Mouse (Mus musculus): ENCODE results near the gene Slc35e3. TPM values are rescaled to one million over a fixed set of nuclear protein-coding genes. Genes with fewer than 3 reads are reported as not detected.

Slc35e3 gene
- polyA plus RNA-seq, 1 experiment from 2014 or later, result 22.2 TPM

DNA sequence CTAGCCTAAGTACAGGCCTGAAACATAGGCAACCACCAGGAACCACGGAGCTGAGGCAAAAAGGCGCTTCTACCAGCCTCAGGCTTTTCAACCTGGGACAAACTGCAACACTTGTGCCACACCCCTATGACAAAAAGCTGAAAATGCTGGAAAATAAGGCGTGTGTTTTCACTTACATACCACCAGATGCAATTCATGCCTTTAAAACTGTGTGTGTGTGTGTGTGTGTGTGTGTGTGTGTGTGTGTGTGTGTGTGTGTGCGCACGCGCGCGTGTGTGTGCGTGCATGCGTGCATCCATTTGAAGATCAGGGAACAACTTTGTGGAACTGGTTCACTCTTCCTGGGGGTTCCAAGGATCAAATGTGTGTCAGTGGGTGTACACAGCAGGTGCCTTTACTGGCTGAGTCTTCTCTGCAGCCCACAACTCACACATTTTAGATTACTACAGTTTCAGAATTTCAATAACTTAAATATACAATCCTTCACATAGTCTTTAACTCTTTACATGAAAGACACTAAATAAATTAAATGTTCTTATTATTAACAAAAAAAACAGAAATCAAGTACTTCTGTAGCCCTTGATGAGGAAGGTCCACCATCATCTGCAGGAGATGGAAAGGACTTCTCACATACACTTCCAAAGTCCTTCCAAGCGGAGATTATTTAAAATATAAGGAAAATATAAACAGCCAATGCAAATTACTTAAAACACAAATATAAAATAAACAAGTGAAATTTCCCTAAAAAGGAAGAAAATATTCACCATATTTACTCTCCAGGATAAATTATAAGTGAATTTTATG is 56.7 kb downstream of the Slc35e3 start:
- Histone ChIP-seq H3K27ac (replicated peaks; ENCODE audit: low read depth, low read length) (no peak overlapping the region), H3K36me3 (replicated peaks; ENCODE audit: control insufficient read depth, insufficient read depth, low read depth, low read length) (peaks cover 14% of the 10 kb centered on the region), H3K4me1 (ENCODE audit: control insufficient read depth, insufficient read depth, low read length) (no peaks in the 10 kb centered on the region), H3K9me3 (replicated peaks; ENCODE audit: control insufficient read depth, low read length) (no peaks in the 10 kb centered on the region), H3K9ac (replicated peaks; ENCODE audit: low read length) (no peak overlapping the region), H3K27me3 (ENCODE audit: control insufficient read depth, insufficient read depth, low read length) (no peaks in the 10 kb centered on the region), H3K4me3 (ENCODE audit: low read depth, low read length) (no peak overlapping the region), H3K4me2 (ENCODE audit: low read depth, low read length) (no peak overlapping the region)
- no peak for ATAC-seq (replicated peaks; ENCODE audit: insufficient number of reproducible peaks, low FRiP score, low TSS enrichment, low read depth)
- DNase-seq (ENCODE audit: low spot score), result no peak
- WGBS, result 96% methylated on average over 11 of the region's 11 CpGs

DNA sequence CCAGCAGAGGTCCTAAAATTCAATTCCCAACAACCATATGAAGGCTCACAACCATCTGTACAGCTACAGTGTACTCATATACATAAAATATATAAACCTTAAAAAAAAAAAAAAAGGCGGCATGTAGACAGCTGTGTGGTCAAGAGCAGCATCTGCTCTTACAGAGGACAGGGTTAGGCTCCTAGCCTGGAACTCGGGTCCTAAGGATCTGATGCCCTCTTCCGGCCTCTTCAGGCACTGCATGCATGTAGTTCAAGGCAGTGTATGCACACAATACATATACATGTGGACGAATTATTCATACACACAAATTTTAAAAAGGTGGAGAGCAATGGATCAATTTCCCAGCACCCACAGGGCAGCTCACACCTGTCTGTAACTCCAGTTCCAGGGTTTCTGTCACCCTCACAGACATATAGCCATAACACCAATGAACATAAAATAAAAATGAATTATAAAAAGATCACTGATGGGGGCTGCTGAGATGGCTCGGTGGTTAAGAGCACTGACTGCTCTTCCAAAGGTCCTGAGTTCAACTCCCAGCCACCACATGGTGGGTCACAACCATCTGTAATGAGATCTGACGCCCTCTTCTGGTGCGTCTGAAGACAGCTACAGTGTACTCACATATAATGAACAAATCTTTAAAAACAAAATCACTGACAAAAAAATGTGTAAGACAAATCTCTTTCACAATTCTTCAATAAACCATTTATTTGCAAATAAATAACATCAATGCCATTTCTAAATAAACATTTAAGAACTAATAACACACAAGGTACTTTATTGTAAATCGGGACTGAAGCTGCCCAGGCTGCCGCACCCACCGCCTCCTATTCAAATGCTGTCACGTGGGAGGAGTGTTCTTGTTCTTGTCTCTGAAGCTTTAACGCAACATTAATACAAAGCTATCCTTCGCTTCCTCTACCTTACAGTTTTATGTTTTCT is 57.7 kb downstream of the Slc35e3 start:
- H3K9ac ChIP-seq (replicated peaks; ENCODE audit: low read length), result no peak overlapping the region
- H3K9me3 ChIP-seq (replicated peaks; ENCODE audit: control insufficient read depth, low read length), result no peaks in the 10 kb centered on the region
- no peak overlapping the region for H3K27ac ChIP-seq (replicated peaks; ENCODE audit: low read depth, low read length)
- H3K4me3 ChIP-seq (ENCODE audit: low read depth, low read length), result no peak overlapping the region
- peak; percentile 48 for DNase-seq (ENCODE audit: low spot score)
- H3K27me3 ChIP-seq (ENCODE audit: control insufficient read depth, insufficient read depth, low read length), result no peaks in the 10 kb centered on the region
- peaks cover 11% of the 10 kb centered on the region for H3K36me3 ChIP-seq (replicated peaks; ENCODE audit: control insufficient read depth, insufficient read depth, low read depth, low read length)
- no peak overlapping the region for H3K4me2 ChIP-seq (ENCODE audit: low read depth, low read length)
- no peaks in the 10 kb centered on the region for H3K4me1 ChIP-seq (ENCODE audit: control insufficient read depth, insufficient read depth, low read length)
- peak; percentile 65; the same call in 1 of the 2 replicates for ATAC-seq (replicated peaks; ENCODE audit: insufficient number of reproducible peaks, low FRiP score, low TSS enrichment, low read depth)
- 88% methylated on average over 13 of the region's 13 CpGs for WGBS

DNA sequence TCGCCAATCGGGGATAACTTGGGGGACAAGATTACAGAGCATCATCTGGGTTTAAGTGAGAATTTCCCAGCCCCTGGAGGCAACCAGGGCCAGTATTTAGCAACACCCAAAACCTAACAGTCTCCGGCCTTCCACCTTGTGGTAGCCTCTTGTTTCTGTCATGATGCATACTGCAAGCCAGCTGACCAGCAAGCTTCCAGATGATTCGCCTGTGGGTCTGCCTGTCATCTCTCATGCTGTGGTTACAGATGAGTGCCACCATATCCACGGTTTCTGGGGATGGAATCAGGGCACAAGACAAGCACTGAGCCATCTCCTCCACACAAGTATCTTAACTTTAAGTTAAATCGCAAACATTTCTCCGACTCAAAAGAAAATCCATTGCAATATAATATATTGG is 58.6 kb downstream of the Slc35e3 start:
- no peaks in the 10 kb centered on the region for H3K4me1 ChIP-seq (ENCODE audit: control insufficient read depth, insufficient read depth, low read length)
- no peak overlapping the region for H3K9ac ChIP-seq (replicated peaks; ENCODE audit: low read length)
- WGBS, result 88% methylated on average over 7 of the region's 7 CpGs
- H3K9me3 ChIP-seq (replicated peaks; ENCODE audit: control insufficient read depth, low read length), result no peaks in the 10 kb centered on the region
- H3K4me2 ChIP-seq (ENCODE audit: low read depth, low read length), result no peak overlapping the region
- no peak overlapping the region for H3K27ac ChIP-seq (replicated peaks; ENCODE audit: low read depth, low read length)
- no peaks in the 10 kb centered on the region for H3K27me3 ChIP-seq (ENCODE audit: control insufficient read depth, insufficient read depth, low read length)
- DNase-seq (ENCODE audit: low spot score) (no peak), ATAC-seq (replicated peaks; ENCODE audit: insufficient number of reproducible peaks, low FRiP score, low TSS enrichment, low read depth) (no peak)
- peaks cover 7% of the 10 kb centered on the region for H3K36me3 ChIP-seq (replicated peaks; ENCODE audit: control insufficient read depth, insufficient read depth, low read depth, low read length)
- H3K4me3 ChIP-seq (ENCODE audit: low read depth, low read length), result no peak overlapping the region

DNA sequence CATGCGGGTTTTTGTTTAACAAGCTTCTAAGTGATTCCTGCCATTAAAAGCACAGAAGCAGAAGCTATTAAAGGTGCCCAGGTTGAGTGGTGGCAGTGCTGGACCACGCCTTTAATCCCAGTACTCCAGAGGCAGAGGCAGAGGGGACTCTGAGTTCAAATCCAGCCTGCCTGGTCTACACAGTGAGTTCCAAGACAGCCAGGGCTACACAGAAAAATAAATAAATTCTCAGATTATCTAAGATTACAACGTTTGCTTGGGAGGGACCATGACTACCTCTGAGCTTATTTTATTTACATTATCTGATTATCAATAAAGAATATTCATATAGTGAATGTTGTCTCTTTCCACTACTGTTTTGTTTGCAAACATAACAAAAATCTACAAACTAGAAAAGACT is 59.1 kb downstream of the Slc35e3 start:
- no peak for DNase-seq (ENCODE audit: low spot score)
- H3K4me3 ChIP-seq (ENCODE audit: low read depth, low read length), result no peak overlapping the region
- no peaks in the 10 kb centered on the region for H3K9me3 ChIP-seq (replicated peaks; ENCODE audit: control insufficient read depth, low read length)
- peaks cover 3% of the 10 kb centered on the region for H3K36me3 ChIP-seq (replicated peaks; ENCODE audit: control insufficient read depth, insufficient read depth, low read depth, low read length)
- WGBS, result 79% methylated on average over 3 of the region's 3 CpGs
- ATAC-seq (replicated peaks; ENCODE audit: insufficient number of reproducible peaks, low FRiP score, low TSS enrichment, low read depth), result no peak
- H3K4me2 ChIP-seq (ENCODE audit: low read depth, low read length), result no peak overlapping the region
- no peak overlapping the region for H3K27ac ChIP-seq (replicated peaks; ENCODE audit: low read depth, low read length)
- no peak overlapping the region for H3K9ac ChIP-seq (replicated peaks; ENCODE audit: low read length)
- H3K4me1 ChIP-seq (ENCODE audit: control insufficient read depth, insufficient read depth, low read length), result no peaks in the 10 kb centered on the region
- H3K27me3 ChIP-seq (ENCODE audit: control insufficient read depth, insufficient read depth, low read length), result no peaks in the 10 kb centered on the region

DNA sequence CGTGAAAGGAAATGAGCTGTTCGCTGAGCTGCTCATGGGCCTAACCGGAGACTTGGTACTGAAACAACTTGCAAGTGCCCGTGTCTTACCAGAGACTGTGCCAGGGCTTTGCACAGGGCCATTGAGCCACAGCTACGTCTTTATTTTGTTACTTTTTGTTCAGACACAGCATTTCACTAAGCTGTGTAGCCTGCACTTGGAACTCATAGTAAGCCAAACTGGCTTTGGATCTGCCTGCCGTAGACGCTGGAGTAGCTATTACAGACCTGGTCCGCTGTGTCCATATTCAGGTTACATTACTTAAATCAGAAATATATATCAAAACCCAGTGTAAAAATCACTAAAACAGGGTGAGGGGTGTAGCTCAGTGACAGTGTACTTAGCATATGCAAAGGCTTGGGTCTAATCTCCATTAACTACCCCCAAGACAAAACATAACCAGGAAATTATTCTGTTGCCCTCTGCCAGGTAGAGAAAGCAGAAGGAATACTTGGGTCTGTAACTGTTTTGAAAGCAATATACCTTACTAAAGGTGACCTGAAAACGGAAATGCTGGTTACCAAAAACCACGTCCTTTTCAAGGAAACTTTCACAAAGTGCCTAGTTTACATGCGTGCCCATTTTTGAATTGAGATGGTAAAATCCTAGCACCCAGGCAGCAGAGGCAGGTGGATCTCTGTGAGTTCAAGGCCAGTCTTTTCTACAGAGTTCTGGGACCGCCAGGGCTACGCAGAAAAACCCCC is 60.1 kb downstream of the Slc35e3 start:
- H3K9ac ChIP-seq (replicated peaks; ENCODE audit: low read length), result no peak overlapping the region
- H3K4me2 ChIP-seq (ENCODE audit: low read depth, low read length), result no peak overlapping the region
- H3K27me3 ChIP-seq (ENCODE audit: control insufficient read depth, insufficient read depth, low read length), result no peaks in the 10 kb centered on the region
- peaks cover 3% of the 10 kb centered on the region for H3K36me3 ChIP-seq (replicated peaks; ENCODE audit: control insufficient read depth, insufficient read depth, low read depth, low read length)
- H3K4me1 ChIP-seq (ENCODE audit: control insufficient read depth, insufficient read depth, low read length), result no peaks in the 10 kb centered on the region
- H3K4me3 ChIP-seq (ENCODE audit: low read depth, low read length), result no peak overlapping the region
- H3K9me3 ChIP-seq (replicated peaks; ENCODE audit: control insufficient read depth, low read length), result no peaks in the 10 kb centered on the region
- no peak overlapping the region for H3K27ac ChIP-seq (replicated peaks; ENCODE audit: low read depth, low read length)
- no peak for DNase-seq (ENCODE audit: low spot score)
- WGBS, result 92% methylated on average over 13 of the region's 13 CpGs
- no peak for ATAC-seq (replicated peaks; ENCODE audit: insufficient number of reproducible peaks, low FRiP score, low TSS enrichment, low read depth)

DNA sequence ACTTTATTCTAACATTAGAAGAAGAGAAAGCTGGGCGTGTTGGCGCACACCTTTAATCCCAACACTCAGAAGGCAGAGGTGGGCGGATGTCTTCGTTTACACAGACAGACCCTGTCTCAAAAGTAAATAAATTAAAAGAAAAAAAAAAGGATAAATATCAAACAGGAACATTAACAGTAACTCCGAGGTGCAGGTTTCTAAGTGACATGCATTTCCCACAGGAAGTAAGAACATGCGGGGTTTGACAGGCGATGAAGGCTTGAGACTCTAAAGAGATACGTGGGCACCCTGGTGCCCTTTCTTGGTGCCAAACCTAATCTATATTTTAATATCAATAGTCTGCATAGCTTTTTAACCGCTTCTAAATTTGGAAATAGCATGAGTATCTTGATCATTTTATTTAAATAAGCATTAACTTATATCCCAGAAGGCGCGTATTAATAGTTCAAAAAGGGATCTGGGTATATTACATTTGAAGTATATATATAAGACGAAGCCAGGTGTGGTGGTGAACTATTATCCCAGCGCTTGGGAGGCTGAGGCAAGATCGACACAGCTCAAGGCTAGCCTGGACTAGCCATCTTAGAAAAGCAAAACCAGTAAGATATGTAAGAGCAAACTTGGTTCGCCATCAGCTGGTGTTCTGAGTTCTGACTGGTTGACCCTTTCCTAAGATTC is 60.9 kb downstream of the Slc35e3 start:
- Histone ChIP-seq H3K27ac (replicated peaks; ENCODE audit: low read depth, low read length) (no peak overlapping the region), H3K9ac (replicated peaks; ENCODE audit: low read length) (no peak overlapping the region), H3K27me3 (ENCODE audit: control insufficient read depth, insufficient read depth, low read length) (no peaks in the 10 kb centered on the region), H3K9me3 (replicated peaks; ENCODE audit: control insufficient read depth, low read length) (no peaks in the 10 kb centered on the region), H3K4me3 (ENCODE audit: low read depth, low read length) (no peak overlapping the region), H3K4me1 (ENCODE audit: control insufficient read depth, insufficient read depth, low read length) (no peaks in the 10 kb centered on the region), H3K4me2 (ENCODE audit: low read depth, low read length) (no peak overlapping the region), H3K36me3 (replicated peaks; ENCODE audit: control insufficient read depth, insufficient read depth, low read depth, low read length) (peaks cover 3% of the 10 kb centered on the region)
- no peak for DNase-seq (ENCODE audit: low spot score)
- 88% methylated on average over 15 of the region's 15 CpGs for WGBS
- no peak for ATAC-seq (replicated peaks; ENCODE audit: insufficient number of reproducible peaks, low FRiP score, low TSS enrichment, low read depth)

DNA sequence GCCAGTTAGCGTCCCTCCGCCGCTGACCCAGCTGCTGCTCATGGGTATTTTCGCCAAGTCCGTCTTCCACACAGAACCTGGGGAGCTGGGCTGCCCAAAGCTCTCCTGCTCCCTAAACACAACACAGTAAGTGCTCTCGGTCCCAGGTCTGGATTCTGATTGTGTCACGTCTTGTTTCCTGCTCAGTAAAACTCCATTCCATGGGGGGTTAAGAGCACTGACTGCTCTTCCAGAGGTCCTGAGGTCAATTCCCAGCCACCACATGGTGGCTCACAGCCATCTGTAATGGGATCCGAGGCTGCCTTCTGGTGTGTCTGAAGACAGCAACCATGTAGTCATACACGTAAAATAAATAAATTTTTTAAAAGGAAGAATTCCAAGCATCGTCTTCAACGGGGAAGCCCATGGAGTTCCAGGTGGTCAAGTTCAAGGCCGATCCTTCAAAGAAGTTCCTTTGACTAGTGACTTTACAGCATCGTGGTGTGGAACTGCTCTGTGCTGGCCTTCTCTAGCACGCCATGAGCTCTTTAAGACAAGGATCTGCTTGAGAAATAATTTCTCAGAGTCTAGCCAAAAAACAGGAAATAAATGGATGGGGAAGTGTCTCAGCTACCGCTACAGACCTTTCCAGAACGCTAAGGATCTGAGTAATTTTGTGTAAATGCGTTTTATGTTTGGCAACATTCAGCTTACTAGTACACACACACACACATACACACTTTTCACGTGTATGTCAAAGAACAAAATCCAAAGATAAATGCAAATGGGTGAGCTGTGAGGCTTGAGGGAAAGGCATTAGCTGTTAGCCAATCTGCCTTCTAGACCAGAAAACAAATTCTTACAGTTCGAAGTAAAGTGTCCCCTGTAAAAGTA is 61.6 kb downstream of the Slc35e3 start:
- no peak overlapping the region for H3K9ac ChIP-seq (replicated peaks; ENCODE audit: low read length)
- no peaks in the 10 kb centered on the region for H3K9me3 ChIP-seq (replicated peaks; ENCODE audit: control insufficient read depth, low read length)
- DNase-seq (ENCODE audit: low spot score), result no peak
- H3K4me3 ChIP-seq (ENCODE audit: low read depth, low read length), result no peak overlapping the region
- H3K4me2 ChIP-seq (ENCODE audit: low read depth, low read length), result no peak overlapping the region
- H3K36me3 ChIP-seq (replicated peaks; ENCODE audit: control insufficient read depth, insufficient read depth, low read depth, low read length), result peaks cover 3% of the 10 kb centered on the region
- WGBS, result 82% methylated on average over 19 of the region's 19 CpGs
- no peak for ATAC-seq (replicated peaks; ENCODE audit: insufficient number of reproducible peaks, low FRiP score, low TSS enrichment, low read depth)
- H3K27me3 ChIP-seq (ENCODE audit: control insufficient read depth, insufficient read depth, low read length), result no peaks in the 10 kb centered on the region
- H3K4me1 ChIP-seq (ENCODE audit: control insufficient read depth, insufficient read depth, low read length), result no peaks in the 10 kb centered on the region
- H3K27ac ChIP-seq (replicated peaks; ENCODE audit: low read depth, low read length), result no peak overlapping the region

Measured in embryonic facial prominence, embryonic 11.5 days (tissue).